Mouse (Mus musculus): ENCODE results near the gene Prss40. TPM values are rescaled to one million over a fixed set of nuclear protein-coding genes. Genes with fewer than 3 reads are reported as not detected.
A peak's percentile ranks its signal among the peaks of the same experiment; 100 is the strongest.
"Not testable (repeated sequence)": the region's sequence is repeated elsewhere in the genome, so short reads cannot be mapped to it uniquely, and the experiment has no call there.

Prss40 gene
- polyA plus RNA-seq, 1 experiment from 2014 or later = not detected

GRCm38 (mm10) chr1:34523647-34524046 lies 37.1 kb downstream of the Prss40 start:
- ATAC-seq = no peak
- in situ Hi-C loops (cut with MboI; ENCODE audit: low pct_unique_long_range_greater_than_20kb) = no loop called here
- TF ChIP-seq CTCF (IDR thresholded peaks at IDR 0.05) = no peak
- H3K27me3 ChIP-seq = peaks cover 15% of the 10 kb centered on the region
- CTCF ChIA-PET = no interaction called here
- no peak for DNase-seq (ENCODE audit: low read depth, low spot score)
- POLR2A ChIA-PET = no interaction called here

- in situ Hi-C loops (cut with MboI; ENCODE audit: low pct_unique_long_range_greater_than_20kb) = no loop called here
These were observed 37.9 kb downstream of the Prss40 start for GRCm38 (mm10) chr1:34522850-34523244.

GRCm38 (mm10) chr1:34522205-34522849 lies 38.4 kb downstream of the Prss40 start:
- in situ Hi-C loops (cut with MboI; ENCODE audit: low pct_unique_long_range_greater_than_20kb) = no loop called here
- ATAC-seq (no peak), DNase-seq (ENCODE audit: low read depth, low spot score) (no peak)
- TF ChIP-seq CTCF (IDR thresholded peaks at IDR 0.05) = no peak
- peaks cover 8% of the 10 kb centered on the region for H3K27me3 ChIP-seq
- CTCF ChIA-PET = no interaction called here
- POLR2A ChIA-PET = no interaction called here

More at GRCm38 (mm10) chr1:34522850-34523244, 37.9 kb downstream of the Prss40 start:
- ChIA-PET CTCF (no interaction called here), POLR2A (no interaction called here)
- DNase-seq (ENCODE audit: low read depth, low spot score) = no peak
- peaks cover 11% of the 10 kb centered on the region for H3K27me3 ChIP-seq
- ATAC-seq = no peak
- no peak for TF ChIP-seq CTCF (IDR thresholded peaks at IDR 0.05)

GRCm38 (mm10) chr1:34518259-34518658 lies 42.5 kb downstream of the Prss40 start:
- H3K27me3 ChIP-seq = peaks cover 3% of the 10 kb centered on the region
- ChIA-PET POLR2A (no interaction called here), CTCF (no interaction called here)
- TF ChIP-seq CTCF (IDR thresholded peaks at IDR 0.05) = peak; percentile 9
- DNase-seq (ENCODE audit: low read depth, low spot score) (no peak), ATAC-seq (no peak)
- in situ Hi-C loops (cut with MboI; ENCODE audit: low pct_unique_long_range_greater_than_20kb) = no loop called here

- in situ Hi-C loops (cut with MboI; ENCODE audit: low pct_unique_long_range_greater_than_20kb); POLR2A ChIA-PET; DNase-seq (ENCODE audit: low read depth, low spot score); ATAC-seq; H3K27me3 ChIP-seq; CTCF ChIA-PET: not testable (repeated sequence)
These were observed 42.9 kb downstream of the Prss40 start for GRCm38 (mm10) chr1:34517797-34518196.

GRCm38 (mm10) chr1:34517297-34517696 lies 43.4 kb downstream of the Prss40 start:
- DNase-seq (ENCODE audit: low read depth, low spot score); in situ Hi-C loops (cut with MboI; ENCODE audit: low pct_unique_long_range_greater_than_20kb); H3K27me3 ChIP-seq; POLR2A ChIA-PET; ATAC-seq; CTCF ChIA-PET: not testable (repeated sequence)

GRCm38 (mm10) chr1:34516595-34516994 lies 44.1 kb downstream of the Prss40 start:
- H3K27me3 ChIP-seq = peaks cover 3% of the 10 kb centered on the region
- DNase-seq (ENCODE audit: low read depth, low spot score) (no peak), ATAC-seq (no peak)
- TF ChIP-seq CTCF (IDR thresholded peaks at IDR 0.05) = no peak
- ChIA-PET CTCF (no interaction called here), POLR2A (no interaction called here)
- in situ Hi-C loops (cut with MboI; ENCODE audit: low pct_unique_long_range_greater_than_20kb) = no loop called here

GRCm38 (mm10) chr1:34513068-34513467 lies 47.7 kb downstream of the Prss40 start:
- in situ Hi-C loops (cut with MboI; ENCODE audit: low pct_unique_long_range_greater_than_20kb) = no loop called here
- ChIA-PET POLR2A (no interaction called here), CTCF (no interaction called here)
- peaks cover 3% of the 10 kb centered on the region for H3K27me3 ChIP-seq
- DNase-seq (ENCODE audit: low read depth, low spot score) (no peak), ATAC-seq (no peak)
- no peak for TF ChIP-seq CTCF (IDR thresholded peaks at IDR 0.05)

GRCm38 (mm10) chr1:34511027-34511426 lies 49.7 kb downstream of the Prss40 start:
- peak; percentile 60 for TF ChIP-seq CTCF (IDR thresholded peaks at IDR 0.05)
- in situ Hi-C loops (cut with MboI; ENCODE audit: low pct_unique_long_range_greater_than_20kb) = no loop called here
- ChIA-PET CTCF (no interaction called here), POLR2A (no interaction called here)
- no peak for DNase-seq (ENCODE audit: low read depth, low spot score)
- no peak for ATAC-seq
- H3K27me3 ChIP-seq = peaks cover 3% of the 10 kb centered on the region

- ChIA-PET CTCF (no interaction called here), POLR2A (no interaction called here)
- H3K27me3 ChIP-seq = peaks cover 8% of the 10 kb centered on the region
- ATAC-seq = no peak
- TF ChIP-seq CTCF (IDR thresholded peaks at IDR 0.05) = no peak
- no peak for DNase-seq (ENCODE audit: low read depth, low spot score)
- in situ Hi-C loops (cut with MboI; ENCODE audit: low pct_unique_long_range_greater_than_20kb) = no loop called here
These were observed 50.2 kb downstream of the Prss40 start for GRCm38 (mm10) chr1:34510575-34510981.

GRCm38 (mm10) chr1:34507986-34508385 lies 52.8 kb downstream of the Prss40 start:
- DNase-seq (ENCODE audit: low read depth, low spot score) = no peak
- H3K27me3 ChIP-seq = peaks cover 10% of the 10 kb centered on the region
- ChIA-PET POLR2A (no interaction called here), CTCF (no interaction called here)
- no peak for TF ChIP-seq CTCF (IDR thresholded peaks at IDR 0.05)
- in situ Hi-C loops (cut with MboI; ENCODE audit: low pct_unique_long_range_greater_than_20kb) = no loop called here
- ATAC-seq = no peak

- peaks cover 14% of the 10 kb centered on the region for H3K27me3 ChIP-seq
- POLR2A ChIA-PET = no interaction called here
- DNase-seq (ENCODE audit: low read depth, low spot score) (no peak), ATAC-seq (no peak)
- in situ Hi-C loops (cut with MboI; ENCODE audit: low pct_unique_long_range_greater_than_20kb) = no loop called here
- CTCF ChIA-PET = no interaction called here
- TF ChIP-seq CTCF (IDR thresholded peaks at IDR 0.05) = no peak
These were observed 54.7 kb downstream of the Prss40 start for GRCm38 (mm10) chr1:34505970-34506551.
